Mouse (Mus musculus): ENCODE results near the gene Gprc5c.

The Gprc5c gene

DNA sequence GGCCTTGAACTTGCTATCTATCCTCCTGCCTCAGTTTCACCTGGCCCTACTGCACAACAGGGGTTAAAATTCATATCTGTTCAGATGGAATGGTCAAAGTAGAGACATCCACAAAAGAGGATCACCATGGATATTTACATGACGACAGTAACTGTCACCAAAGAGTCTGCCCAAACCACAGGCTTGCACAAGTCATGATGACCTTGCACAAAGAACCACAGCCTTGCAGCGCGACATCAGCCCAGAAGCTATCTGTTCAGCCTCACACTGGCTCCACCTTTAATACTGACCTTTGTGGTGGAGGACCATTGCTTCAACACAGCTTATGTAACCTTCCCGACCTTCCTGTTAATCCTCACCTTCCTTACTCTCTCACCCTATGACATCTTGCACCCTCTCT, 56.6 kb downstream of the Gprc5c start:
- in situ Hi-C loops (cut with MboI, MseI): loop anchor here (5.0 kb wide), 1 partner anchor 90 kb away; no protein-coding TSS in a partner anchor

DNA sequence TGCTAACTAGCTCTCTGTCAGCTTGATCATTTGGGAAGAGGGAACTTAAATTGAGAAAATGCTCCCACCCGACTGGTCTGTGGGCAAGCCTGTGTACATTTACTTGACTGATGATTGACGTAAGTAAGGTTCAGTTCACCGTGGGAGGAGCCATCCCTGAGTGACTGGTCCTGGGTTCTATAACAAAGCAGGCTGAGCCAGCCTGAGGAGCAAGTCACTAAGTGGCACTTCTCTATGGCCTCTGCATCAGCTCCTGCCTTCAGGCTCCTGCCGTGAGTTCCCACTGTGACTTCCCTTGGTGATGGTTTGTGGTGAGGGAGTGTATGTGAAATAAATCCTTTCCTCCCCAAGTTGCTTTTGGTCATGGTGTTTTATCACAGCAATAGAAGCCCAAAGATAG, 57.1 kb downstream of the Gprc5c start:
- in situ Hi-C loops (cut with MboI, MseI): loop anchor here (5.0 kb wide), 1 partner anchor 91 kb away; no protein-coding TSS in a partner anchor

DNA sequence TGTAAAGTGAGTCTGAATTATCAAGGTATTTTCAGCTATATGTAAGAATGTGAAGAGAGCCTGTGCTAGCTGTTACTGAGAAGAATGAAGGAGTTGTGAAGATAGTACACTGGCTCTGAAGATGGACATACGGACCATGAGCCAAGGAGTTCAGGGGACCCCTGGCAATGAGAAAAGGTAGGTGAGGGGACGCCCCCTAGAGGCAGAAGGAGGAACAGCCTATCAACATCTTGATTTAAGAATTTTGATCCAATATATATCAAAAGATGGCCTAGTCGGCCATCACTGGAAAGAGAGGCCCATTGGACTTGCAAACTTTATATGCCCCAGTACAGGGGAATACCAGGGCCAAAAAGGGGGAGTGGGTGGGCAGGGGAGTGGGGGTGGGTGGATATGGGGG, 58.6 kb downstream of the Gprc5c start:
- in situ Hi-C loops (cut with MboI, MseI): loop anchor here (5.0 kb wide), 1 partner anchor 92 kb away; no protein-coding TSS in a partner anchor

DNA sequence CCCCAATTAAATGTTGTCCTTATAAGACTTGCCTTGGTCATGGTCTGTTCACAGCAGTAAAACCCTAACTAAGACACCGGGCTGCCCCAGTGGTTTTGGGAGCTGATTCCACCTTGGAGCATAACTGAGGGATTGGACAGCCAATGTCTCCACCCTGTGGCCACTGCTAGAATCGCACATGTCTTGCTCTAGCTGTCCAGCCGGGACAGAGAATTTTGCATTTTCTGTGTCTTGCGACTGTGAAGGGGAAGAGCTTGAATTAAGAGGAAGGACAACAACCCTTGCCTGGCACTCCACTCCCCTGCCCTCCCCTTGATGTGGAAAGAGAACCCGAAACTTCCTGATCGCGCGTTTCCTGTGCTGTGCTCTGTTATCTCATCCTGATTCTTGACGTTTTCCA, 61.9 kb downstream of the Gprc5c start:
- in situ Hi-C loops (cut with MboI, MseI): no loop called here

DNA sequence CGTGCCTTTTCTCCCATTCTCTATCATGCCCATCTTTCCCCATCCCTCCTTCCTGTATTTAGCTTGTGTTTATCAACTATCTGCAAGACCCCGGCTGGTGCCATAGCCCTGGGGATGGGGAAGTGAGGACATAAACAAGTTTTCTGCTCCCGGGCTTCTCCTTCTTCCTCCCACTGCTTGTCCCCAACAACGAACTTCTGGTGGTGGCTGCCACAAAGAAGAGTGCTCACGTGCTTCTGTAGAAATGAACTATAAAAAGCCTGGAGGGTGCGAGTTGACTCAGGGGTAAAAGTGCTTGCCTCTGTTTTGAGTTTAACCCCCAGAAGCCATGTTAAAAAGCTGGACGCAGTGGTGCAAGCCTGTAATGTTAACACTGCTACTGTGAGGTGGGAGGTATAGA, 64.0 kb downstream of the Gprc5c start:
- in situ Hi-C loops (cut with MboI, MseI): no loop called here

DNA sequence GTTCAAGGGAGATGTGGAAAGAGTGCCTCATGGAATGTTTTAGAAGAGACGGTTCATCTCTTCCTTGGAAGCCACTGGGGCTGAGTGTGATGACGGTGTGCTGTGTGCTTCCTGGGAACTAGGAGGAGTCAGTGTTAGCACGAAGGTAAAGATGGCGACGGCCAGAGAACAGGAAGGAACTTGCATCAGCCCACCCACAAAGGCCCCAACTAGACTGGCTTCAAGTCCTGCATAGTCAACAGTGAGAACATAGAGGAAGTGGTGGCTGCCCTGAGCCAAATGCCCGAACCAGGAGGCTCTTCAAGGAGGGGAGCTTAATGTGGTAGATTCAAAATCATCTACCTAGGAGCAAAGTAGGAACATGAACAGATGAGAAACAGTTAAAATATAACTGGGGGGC, 66.2 kb downstream of the Gprc5c start:
- in situ Hi-C loops (cut with MboI, MseI): no loop called here

Measured in T-helper 1 cell (primary cell).